Mouse (Mus musculus) kidney, adult 2 months (tissue): ENCODE measurements around the gene Lamb1.

ENCODE experiments used
- CTCF ChIP-seq: fragments of 200-500 bp; conservative IDR thresholded peaks from 2 replicates; pipeline ENCODE4 v1.5.1; 2011; ENCODE audit warnings: low read depth, mild to moderate bottlenecking, control low read depth, low read length, moderate library complexity, mixed read lengths; ENCODE audit not compliant: insufficient read depth, insufficient read length
- POLR2A ChIP-seq: fragments of 200-500 bp; IDR thresholded peaks from one replicate; pipeline ENCODE4 v1.6.1; 2011; ENCODE audit warnings: low read depth, low read length, control low read depth

- TF ChIP-seq CTCF (no peak), POLR2A (no peak)
Observed at GRCm38 (mm10) chr12:31267363-31267762, 2.3 kb downstream of the Lamb1 start.
